Mouse (Mus musculus) C2C12 (cell line): Measurements from ENCODE around the gene Cbfb. TPM values are rescaled to one million over a fixed set of nuclear protein-coding genes. Genes with fewer than 3 reads are reported as not detected.

Experiments used
- H3K27me3 ChIP-seq: one replicate; pipeline ENCODE4 v1.6.1; 2011; ENCODE audit not compliant: control insufficient read depth, insufficient read depth, insufficient read length
- H3K36me3 ChIP-seq: one replicate; pipeline ENCODE4 v1.6.1; 2011; ENCODE audit not compliant: control insufficient read depth, insufficient read depth
- H3K4me3 ChIP-seq: one replicate; pipeline ENCODE4 v1.5.1; 2011; ENCODE audit warnings: mild to moderate bottlenecking, control low read depth; ENCODE audit not compliant: poor library complexity, insufficient read depth, severe bottlenecking
- H3K79me2 ChIP-seq: one replicate; pipeline ENCODE4 v1.6.1; 2011; ENCODE audit not compliant: control insufficient read depth, insufficient read depth
- H3K79me3 ChIP-seq: one replicate; pipeline ENCODE4 v1.6.1; 2011; ENCODE audit warnings: low read depth, control low read depth
- H3ac ChIP-seq: one replicate; pipeline ENCODE3; 2011; ENCODE audit warnings: low read depth; ENCODE audit not compliant: control insufficient read depth, insufficient read length
- CEBPB ChIP-seq: IDR thresholded peaks from one replicate; pipeline ENCODE4 v1.6.1; 2011; ENCODE audit warnings: low read depth, mild to moderate bottlenecking, control low read depth, moderate library complexity
- CTCF ChIP-seq: IDR thresholded peaks from one replicate; pipeline ENCODE4 v1.5.1; 2011; ENCODE audit not compliant: control insufficient read depth, insufficient read depth, insufficient read length
- FOSL1 ChIP-seq: IDR thresholded peaks from one replicate; pipeline ENCODE4 v1.8.0; 2011; ENCODE audit warnings: mild to moderate bottlenecking, low read length; ENCODE audit not compliant: poor library complexity, insufficient read depth, severe bottlenecking
- MAX ChIP-seq: IDR thresholded peaks from one replicate; pipeline ENCODE4 v1.6.1; 2011; ENCODE audit warnings: mild to moderate bottlenecking, control low read depth
- MYOD1 ChIP-seq: IDR thresholded peaks from one replicate; pipeline ENCODE4 v1.6.1; 2011; ENCODE audit warnings: low read depth; ENCODE audit not compliant: control insufficient read depth, insufficient read length
- MYOG ChIP-seq: IDR thresholded peaks from one replicate; pipeline ENCODE4 v1.6.1; 2011; ENCODE audit not compliant: control insufficient read depth, insufficient read length; ENCODE audit errors: extremely low read depth
- USF1 ChIP-seq: IDR thresholded peaks from one replicate; pipeline ENCODE4 v1.6.1; 2011; ENCODE audit warnings: low read depth, mild to moderate bottlenecking, control low read depth, moderate library complexity
- polyA plus RNA-seq: library from polyadenylated mRNA; unstranded; fragments of >200 nt; fragmentation: generic; extraction: Trizol; gene quantifications from one replicate; pipeline ENCODE4 v1.2.1, GENCODE M21; 2012; ENCODE audit warnings: missing spikeins

The Cbfb gene
- polyA plus RNA-seq, 1 experiment, result 39.9 TPM

DNA sequence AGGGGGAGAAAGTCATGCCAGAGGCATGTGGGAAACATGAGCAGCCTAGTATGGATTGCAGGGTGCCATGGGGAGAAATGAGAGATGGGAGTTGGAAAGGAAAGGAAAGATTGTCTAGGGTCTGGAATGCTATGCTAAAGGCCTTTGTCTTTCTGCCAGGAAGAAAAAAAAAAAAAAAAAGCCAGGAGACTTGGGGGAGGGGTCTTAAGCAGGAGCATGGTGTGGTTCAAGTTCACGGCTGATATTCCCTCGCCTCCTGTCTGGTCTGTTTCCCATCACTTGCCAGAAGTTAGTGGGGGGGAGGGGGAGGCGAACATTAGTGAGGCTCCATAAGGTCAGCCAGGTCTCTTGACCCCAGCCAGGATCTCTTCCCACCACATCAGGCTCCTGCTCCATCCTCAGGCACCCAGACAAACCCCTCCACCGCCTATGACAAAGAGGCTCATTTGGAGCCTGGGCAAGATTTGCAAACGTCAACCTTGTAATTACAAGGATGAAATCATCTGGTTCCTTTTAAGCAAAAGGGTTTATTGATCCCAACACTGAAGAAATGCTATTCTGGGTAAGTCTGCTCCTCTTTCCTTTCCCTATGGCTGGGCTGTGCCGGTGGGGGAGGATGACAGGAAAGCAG is 6.1 kb upstream of the Cbfb start:
- Histone ChIP-seq H3K27me3 (no peaks in the 10 kb centered on the region), H3K79me2 (no peaks in the 10 kb centered on the region), H3K36me3 (no peaks in the 10 kb centered on the region), H3ac (no peak overlapping the region), H3K79me3 (no peaks in the 10 kb centered on the region), H3K4me3 (no peak overlapping the region)
- no peak for TF ChIP-seq USF1
- no peak for TF ChIP-seq MYOD1
- no peak for TF ChIP-seq CEBPB
- no peak for TF ChIP-seq MYOG
- TF ChIP-seq FOSL1, result no peak
- no peak for TF ChIP-seq CTCF
- no peak for TF ChIP-seq MAX

DNA sequence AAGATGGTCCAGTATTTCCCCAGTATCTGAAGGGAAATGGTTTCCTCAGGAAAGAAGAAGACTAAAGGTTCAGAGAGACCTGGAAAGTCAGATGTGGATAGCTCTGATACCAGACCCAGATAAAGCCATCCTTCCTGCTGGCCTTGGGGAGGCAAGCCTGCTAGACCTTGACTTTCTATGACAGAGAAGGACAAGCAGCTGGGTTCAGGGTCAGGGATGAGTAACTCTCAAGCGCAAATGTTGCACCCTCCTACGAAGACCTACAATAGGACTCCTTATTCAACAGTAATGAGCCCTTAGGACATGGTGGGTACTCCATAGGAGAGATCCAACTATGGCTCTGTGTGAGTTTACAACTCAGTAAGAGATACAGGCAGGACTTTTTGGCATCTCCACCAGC is 5.3 kb upstream of the Cbfb start:
- H3ac ChIP-seq, result no peak overlapping the region
- no peaks in the 10 kb centered on the region for H3K27me3 ChIP-seq
- TF ChIP-seq CTCF (no peak), FOSL1 (no peak), MAX (no peak), USF1 (no peak), MYOG (no peak), CEBPB (no peak), MYOD1 (no peak)
- H3K4me3 ChIP-seq, result no peak overlapping the region
- no peaks in the 10 kb centered on the region for H3K79me3 ChIP-seq
- H3K36me3 ChIP-seq, result no peaks in the 10 kb centered on the region
- H3K79me2 ChIP-seq, result no peaks in the 10 kb centered on the region

- Histone ChIP-seq H3K79me3 (peaks cover 7% of the 10 kb centered on the region), H3K27me3 (no peaks in the 10 kb centered on the region), H3K4me3 (no peak overlapping the region), H3K36me3 (no peaks in the 10 kb centered on the region), H3ac (no peak overlapping the region), H3K79me2 (peaks cover 14% of the 10 kb centered on the region)
- TF ChIP-seq FOSL1 (no peak), MAX (no peak), MYOD1 (no peak), USF1 (no peak), MYOG (no peak), CTCF (no peak), CEBPB (no peak)
Observed at GRCm38 (mm10) chr8:105167116-105167515, 3.4 kb upstream of the Cbfb start.

- H3K79me3 ChIP-seq, result peaks cover 30% of the 10 kb centered on the region
- peaks cover 13% of the 10 kb centered on the region for H3K36me3 ChIP-seq
- H3ac ChIP-seq, result no peak overlapping the region
- no peak for TF ChIP-seq MYOD1
- no peak for TF ChIP-seq MYOG
- no peak for TF ChIP-seq MAX
- no peak for TF ChIP-seq FOSL1
- peaks cover 39% of the 10 kb centered on the region for H3K79me2 ChIP-seq
- no peaks in the 10 kb centered on the region for H3K27me3 ChIP-seq
- H3K4me3 ChIP-seq, result no peak overlapping the region
Observed at GRCm38 (mm10) chr8:105169582-105169981, 892 bp upstream of the Cbfb start.

- Histone ChIP-seq H3K36me3 (peaks cover 16% of the 10 kb centered on the region), H3K79me2 (peaks cover 43% of the 10 kb centered on the region), H3K4me3 (no peak overlapping the region), H3K79me3 (peaks cover 34% of the 10 kb centered on the region), H3K27me3 (no peaks in the 10 kb centered on the region), H3ac (peak overlapping the region; percentile 64)
- no peak for TF ChIP-seq CTCF
- TF ChIP-seq MYOG, result no peak
- TF ChIP-seq CEBPB, result no peak
- TF ChIP-seq USF1, result no peak
- no peak for TF ChIP-seq MYOD1
- TF ChIP-seq FOSL1, result no peak
Observed at GRCm38 (mm10) chr8:105170041-105170380, 463 bp upstream of the Cbfb start.
